Mouse (Mus musculus) kidney, embryonic 16.5 days (tissue): Measurements from ENCODE around the gene Reck. TPM values are rescaled to one million over a fixed set of nuclear protein-coding genes. Genes with fewer than 3 reads are reported as not detected.

Experiments used
- ATAC-seq: fragments of 200-750 bp; cut with Nextera tagmentation; 2 replicates; pipeline ENCODE4 v1.8.0; 2017; ENCODE audit warnings: moderate TSS enrichment; ENCODE audit not compliant: low FRiP score, low TSS enrichment
- H3K27ac ChIP-seq: fragments of 300-500 bp; sonication (generic); 2 replicates; pipeline ENCODE4 v1.5.1; 2014; ENCODE audit warnings: low read length
- H3K27me3 ChIP-seq: fragments of 300-500 bp; sonication (generic); 2 replicates; pipeline ENCODE4 v1.6.1; 2014; ENCODE audit warnings: low read length, control low read depth, mixed read lengths; ENCODE audit not compliant: insufficient read depth
- H3K36me3 ChIP-seq: fragments of 300-500 bp; sonication (generic); 2 replicates; pipeline ENCODE4 v1.6.1; 2014; ENCODE audit warnings: low read length, control low read depth, mixed read lengths; ENCODE audit not compliant: insufficient read depth
- H3K4me1 ChIP-seq: fragments of 300-500 bp; sonication (generic); 2 replicates; pipeline ENCODE4 v1.6.1; 2014; ENCODE audit warnings: low read length, control low read depth, mixed read lengths; ENCODE audit not compliant: insufficient read depth
- H3K4me2 ChIP-seq: fragments of 300-500 bp; sonication (generic); replicated peaks from 2 replicates; pipeline ENCODE4 v1.6.1; 2014; ENCODE audit warnings: low read depth, low read length
- H3K4me3 ChIP-seq: fragments of 300-500 bp; sonication (generic); 2 replicates; pipeline ENCODE4 v1.5.1; 2014; ENCODE audit warnings: mild to moderate bottlenecking, low read length
- H3K9ac ChIP-seq: fragments of 300-500 bp; sonication (generic); replicated peaks from 2 replicates; pipeline ENCODE4 v1.6.1; 2014; ENCODE audit warnings: low read length
- H3K9me3 ChIP-seq: fragments of 300-500 bp; sonication (generic); 2 replicates; pipeline ENCODE4 v1.6.1; 2016; ENCODE audit warnings: low read length, control low read depth
- WGBS: fragments of 180-500 bp; shearing (Covaris S2); extraction: QIAGEN DNeasy Blood & Tissue Kit; methylation state at CpG from one replicate; pipeline ENCODE4 v1.1.7; 2014; 5-methylcytosine and 5-hydroxymethylcytosine counted together
- polyA plus RNA-seq: library from polyadenylated mRNA; unstranded; fragments of >200 nt; fragmentation: Nextera tagmentation; extraction: Ambion mirVana; gene quantifications from 2 replicates; pipeline ENCODE4 v1.2.1, GENCODE M21; 2015

The Reck gene
- polyA plus RNA-seq, 1 experiment from 2014 or later, result 27.2 TPM

DNA sequence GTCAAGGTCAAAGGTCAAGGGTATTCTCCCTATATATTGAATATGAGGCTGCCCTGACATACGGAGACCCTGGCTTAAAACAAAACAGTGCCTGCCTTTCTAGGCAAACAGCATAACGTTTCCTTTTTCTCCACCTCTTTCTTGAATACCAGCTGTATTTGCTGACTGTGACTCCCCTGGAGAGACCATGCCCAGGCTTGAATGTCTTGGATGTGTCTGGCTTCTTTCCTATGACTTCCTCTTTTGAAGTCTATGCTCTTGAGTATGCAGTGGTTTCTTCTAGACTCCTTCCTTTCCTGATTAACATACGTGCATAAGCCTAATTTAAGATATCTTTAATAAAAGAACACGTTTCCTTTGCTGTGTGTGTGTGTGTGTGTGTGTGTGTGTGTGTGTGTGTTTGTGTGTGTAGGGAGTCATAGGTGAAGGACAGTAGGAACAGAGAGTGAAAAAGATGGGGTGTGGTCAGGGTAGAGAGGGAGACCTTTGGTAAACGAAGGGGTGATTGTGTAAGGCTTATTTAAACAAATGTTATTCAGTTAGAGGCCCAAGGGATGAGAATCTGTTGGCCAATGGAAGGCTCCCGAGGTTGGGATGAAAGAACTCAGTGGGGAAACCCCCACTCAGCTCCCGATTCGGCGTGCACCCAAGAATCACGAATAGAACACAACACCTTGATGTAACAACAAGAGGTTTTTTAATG is 99.7 kb downstream of the Reck start:
- H3K4me3 ChIP-seq, result no peak overlapping the region
- peaks cover 40% of the 10 kb centered on the region for H3K4me1 ChIP-seq
- H3K27ac ChIP-seq, result no peak overlapping the region
- H3K4me2 ChIP-seq, result no peak overlapping the region
- no peak for ATAC-seq
- H3K9ac ChIP-seq, result no peak overlapping the region
- H3K27me3 ChIP-seq, result no peaks in the 10 kb centered on the region
- 81% methylated on average over 10 of the region's 10 CpGs for WGBS
- H3K9me3 ChIP-seq, result no peaks in the 10 kb centered on the region
- no peaks in the 10 kb centered on the region for H3K36me3 ChIP-seq

GRCm38 (mm10) chr4:43976223-43976740 is 101.0 kb downstream of the Reck start:
- Histone ChIP-seq H3K36me3 (no peaks in the 10 kb centered on the region), H3K9me3 (no peaks in the 10 kb centered on the region), H3K4me1 (peaks cover 40% of the 10 kb centered on the region), H3K4me3 (no peak overlapping the region), H3K27ac (no peak overlapping the region), H3K9ac (no peak overlapping the region), H3K27me3 (no peaks in the 10 kb centered on the region), H3K4me2 (no peak overlapping the region)
- ATAC-seq, result no peak
- 76% methylated on average over 6 of the region's 6 CpGs for WGBS

DNA sequence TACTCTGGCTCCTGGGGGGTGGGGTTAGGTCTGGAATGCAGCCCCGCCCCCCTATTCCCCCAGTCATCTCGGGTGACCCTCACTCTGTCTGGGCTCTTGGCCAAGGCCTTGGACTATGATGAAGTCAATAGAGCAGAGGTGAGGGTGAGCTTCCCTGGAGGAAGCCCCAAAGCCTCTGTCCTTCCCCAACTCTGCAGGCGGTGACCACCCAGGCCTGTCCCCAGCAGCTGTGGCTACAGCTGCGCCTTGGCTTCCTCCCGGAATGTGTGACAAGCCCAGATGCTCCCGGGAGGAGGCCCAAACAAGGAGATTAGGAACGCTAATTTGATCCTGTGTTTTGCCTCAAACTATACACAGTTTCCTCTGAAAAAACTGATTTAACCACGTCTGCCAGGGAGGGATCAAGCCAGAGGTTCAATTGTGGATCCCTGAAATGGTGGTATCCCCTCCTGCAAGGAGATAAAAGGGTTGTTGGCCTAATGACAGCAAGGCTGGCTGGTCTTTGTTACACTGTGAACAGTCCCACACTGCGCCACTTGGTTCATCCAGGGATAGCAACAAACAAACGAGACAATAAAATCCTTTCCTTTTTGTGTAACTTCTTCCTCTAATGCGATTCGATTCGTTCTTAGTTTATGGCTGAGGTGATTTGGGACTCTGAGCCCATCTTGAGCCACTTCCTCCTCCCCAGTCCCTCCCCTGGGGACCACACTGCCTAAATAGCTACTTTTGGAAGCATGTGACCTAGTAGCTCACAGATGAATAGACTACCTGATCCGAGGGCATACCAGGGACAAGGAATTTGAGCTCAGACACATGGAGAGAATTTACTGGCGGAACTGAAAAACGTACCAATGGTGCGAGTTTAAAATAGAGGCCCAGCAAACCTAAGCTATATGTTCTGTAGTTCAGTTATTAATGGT is 103.5 kb downstream of the Reck start:
- whole genome bisulfite sequencing, result 27% methylated on average over 17 of the region's 17 CpGs
- H3K27ac ChIP-seq, result peak overlapping the region; percentile 81
- H3K4me3 ChIP-seq, result no peak overlapping the region
- no peak overlapping the region for H3K9ac ChIP-seq
- peaks cover 22% of the 10 kb centered on the region for H3K4me1 ChIP-seq
- no peaks in the 10 kb centered on the region for H3K9me3 ChIP-seq
- H3K36me3 ChIP-seq, result no peaks in the 10 kb centered on the region
- H3K27me3 ChIP-seq, result no peaks in the 10 kb centered on the region
- peak; percentile 79 for ATAC-seq
- H3K4me2 ChIP-seq, result no peak overlapping the region

DNA sequence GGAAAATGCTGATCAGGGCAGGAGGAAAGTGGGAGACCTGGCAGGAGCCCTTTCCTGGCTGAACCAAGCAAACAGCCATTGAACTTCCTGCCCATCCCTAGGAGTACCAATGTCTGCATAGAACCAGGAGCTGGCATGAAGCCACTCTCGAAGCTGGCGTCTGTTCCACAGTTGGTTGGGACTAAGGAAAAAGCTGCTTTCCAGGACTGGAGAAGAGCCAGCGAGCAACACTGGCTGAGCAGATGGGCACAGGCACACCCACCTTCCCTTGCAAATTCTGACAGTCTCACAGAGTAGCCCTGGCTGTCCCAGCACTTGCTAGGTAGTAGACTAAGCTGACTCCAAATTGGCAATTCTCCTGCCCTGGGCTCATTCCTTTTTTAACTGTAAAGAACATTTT is 104.4 kb downstream of the Reck start:
- Histone ChIP-seq H3K4me3 (no peak overlapping the region), H3K27me3 (no peaks in the 10 kb centered on the region), H3K27ac (peak overlapping the region; percentile 50; the same call in 1 of the 2 replicates), H3K36me3 (no peaks in the 10 kb centered on the region), H3K9me3 (no peaks in the 10 kb centered on the region), H3K4me2 (no peak overlapping the region), H3K9ac (no peak overlapping the region), H3K4me1 (peaks cover 22% of the 10 kb centered on the region)
- no peak for ATAC-seq
- WGBS, result 76% methylated on average over 3 of the region's 3 CpGs

DNA sequence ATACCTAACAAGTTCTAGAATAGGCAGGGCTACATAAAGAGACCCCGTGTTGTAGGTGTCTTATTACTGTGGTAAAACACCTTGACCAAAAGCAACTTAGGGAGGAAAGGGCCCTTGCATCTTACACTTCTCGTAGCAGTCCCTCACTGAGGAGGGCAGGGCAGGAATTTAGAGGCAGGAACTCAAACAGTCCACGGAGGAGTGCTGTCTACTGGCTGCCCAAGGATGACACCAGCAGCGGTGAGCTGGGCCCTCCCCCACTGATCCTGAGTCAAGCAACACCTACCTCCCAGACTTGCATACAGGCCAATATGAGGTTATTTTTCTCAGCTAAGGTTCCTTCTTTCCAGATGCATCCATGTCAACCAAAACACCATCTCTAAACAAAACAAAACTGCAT is 104.9 kb downstream of the Reck start:
- no peak for ATAC-seq
- no peak overlapping the region for H3K4me3 ChIP-seq
- H3K36me3 ChIP-seq, result no peaks in the 10 kb centered on the region
- H3K27ac ChIP-seq, result no peak overlapping the region
- no peaks in the 10 kb centered on the region for H3K9me3 ChIP-seq
- H3K27me3 ChIP-seq, result no peaks in the 10 kb centered on the region
- H3K9ac ChIP-seq, result no peak overlapping the region
- no peak overlapping the region for H3K4me2 ChIP-seq
- 75% methylated on average over 4 of the region's 4 CpGs for WGBS
- peaks cover 22% of the 10 kb centered on the region for H3K4me1 ChIP-seq

DNA sequence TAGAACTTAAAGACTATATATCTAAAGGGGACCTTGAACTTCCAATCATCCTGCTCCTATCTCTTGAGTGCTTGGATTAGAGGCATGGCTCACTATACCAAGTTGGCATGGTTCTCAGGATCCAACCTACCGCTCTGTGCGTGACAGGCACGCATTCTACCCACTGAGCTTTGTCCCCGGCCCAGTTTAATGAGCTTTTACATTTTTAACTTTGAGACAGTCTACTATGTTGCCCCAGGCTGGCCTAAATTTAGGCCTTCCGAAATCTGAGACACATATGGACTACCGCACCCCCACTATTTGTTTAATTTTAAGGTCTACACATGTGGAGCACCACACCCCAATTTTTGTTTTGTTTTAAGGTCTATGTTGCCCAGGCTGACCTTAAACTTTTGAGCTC is 105.5 kb downstream of the Reck start:
- no peak overlapping the region for H3K27ac ChIP-seq
- H3K9ac ChIP-seq, result no peak overlapping the region
- H3K4me2 ChIP-seq, result no peak overlapping the region
- no peak overlapping the region for H3K4me3 ChIP-seq
- H3K4me1 ChIP-seq, result peaks cover 22% of the 10 kb centered on the region
- 95% methylated on average over 6 of the region's 6 CpGs for WGBS
- ATAC-seq, result no peak
- H3K9me3 ChIP-seq, result no peaks in the 10 kb centered on the region
- no peaks in the 10 kb centered on the region for H3K27me3 ChIP-seq
- no peaks in the 10 kb centered on the region for H3K36me3 ChIP-seq

DNA sequence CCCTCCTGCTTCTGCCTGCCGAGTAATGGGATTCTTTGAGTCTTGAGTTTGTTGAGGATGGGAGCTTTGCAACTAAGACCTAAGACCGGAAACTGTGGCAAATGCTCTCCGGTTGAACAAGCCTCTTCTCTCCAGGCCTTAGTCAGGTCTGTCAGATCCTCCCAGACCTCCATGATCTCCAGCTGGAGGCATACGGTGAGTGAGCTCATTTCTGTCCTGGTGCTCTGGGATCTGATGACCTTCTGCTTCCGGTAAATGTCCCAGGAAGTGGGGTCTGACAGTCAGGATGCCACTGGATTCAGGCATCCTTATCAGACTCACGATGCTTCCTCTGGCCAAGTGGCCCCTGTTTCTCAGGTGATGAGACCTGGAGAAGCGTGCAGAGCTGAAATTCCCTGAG is 105.9 kb downstream of the Reck start:
- Histone ChIP-seq H3K4me1 (peaks cover 19% of the 10 kb centered on the region), H3K36me3 (no peaks in the 10 kb centered on the region)
- 87% methylated on average over 7 of the region's 7 CpGs for WGBS

GRCm38 (mm10) chr4:43982053-43982732 is 106.9 kb downstream of the Reck start:
- no peaks in the 10 kb centered on the region for H3K27me3 ChIP-seq
- WGBS, result 1% methylated on average over 24 of the region's 24 CpGs
- H3K9ac ChIP-seq, result peak overlapping the region; percentile 64
- peak overlapping the region; percentile 40 for H3K4me3 ChIP-seq
- no peaks in the 10 kb centered on the region for H3K36me3 ChIP-seq
- ATAC-seq, result peak; percentile 92
- H3K27ac ChIP-seq, result no peak overlapping the region
- no peaks in the 10 kb centered on the region for H3K9me3 ChIP-seq
- H3K4me2 ChIP-seq, result peak overlapping the region; percentile 63
- peaks cover 19% of the 10 kb centered on the region for H3K4me1 ChIP-seq

More for the DNA sequence above, 105.9 kb downstream of the Reck start:
- Histone ChIP-seq H3K4me3 (no peak overlapping the region), H3K9me3 (no peaks in the 10 kb centered on the region), H3K4me2 (no peak overlapping the region), H3K27ac (no peak overlapping the region), H3K9ac (no peak overlapping the region), H3K27me3 (no peaks in the 10 kb centered on the region)
- ATAC-seq, result no peak

DNA sequence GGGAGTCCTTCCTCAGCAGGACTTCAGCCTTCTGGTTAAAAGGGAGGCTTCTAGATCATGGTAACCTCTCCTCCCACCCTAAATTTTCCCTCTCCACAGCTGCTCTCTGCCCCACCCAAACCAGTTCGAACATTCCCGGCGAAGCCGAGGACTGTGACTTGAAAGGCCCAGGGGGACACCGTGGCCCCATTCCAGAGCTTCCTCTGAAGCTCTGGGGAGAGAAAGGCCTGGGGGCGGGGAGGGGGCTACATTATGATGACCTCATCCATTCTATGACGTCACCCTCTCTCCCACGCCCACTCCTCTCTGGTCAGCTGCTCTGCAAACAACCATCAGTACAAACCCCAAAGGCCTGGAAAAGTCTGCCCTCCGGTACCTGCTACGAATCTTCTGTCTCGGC is 107.9 kb downstream of the Reck start, which contains the start of gene Ccin:
Gene Ccin, plus strand, starts transcription at position 303 of the 400 bp plus-strand sequence.
- Histone ChIP-seq H3K4me2 (peak within 1 kb of the TSS; percentile 63), H3K4me1 (peaks cover 17% of the 10 kb centered on the region), H3K9ac (peak within 1 kb of the TSS; percentile 64), H3K27me3 (no peaks in the 10 kb centered on the region), H3K36me3 (no peaks in the 10 kb centered on the region), H3K4me3 (peak within 1 kb of the TSS; percentile 40), H3K27ac (no peak within 1 kb of the TSS), H3K9me3 (no peaks in the 10 kb centered on the region)
- ATAC-seq, result no peak
- 77% methylated on average over 11 of the region's 11 CpGs for WGBS
